Mouse (Mus musculus) liver, adult 2 months (tissue): ENCODE measurements around the gene Hsp90ab1. TPM values are rescaled to one million over a fixed set of nuclear protein-coding genes. Genes with fewer than 3 reads are reported as not detected.

ENCODE experiments used
- DNase-seq: peaks from one replicate; pipeline ENCODE4 v3.0.0-alpha.2; 2011; ENCODE audit warnings: low read depth, low spot score; ENCODE audit errors: extremely low read depth
- H3K27ac ChIP-seq: fragments of 200-500 bp; replicated peaks from 2 replicates; pipeline ENCODE4 v1.5.1; 2012; ENCODE audit warnings: low read depth, mild to moderate bottlenecking, control low read depth, inconsistent platforms, low read length; ENCODE audit not compliant: insufficient read depth
- H3K27me3 ChIP-seq: fragments of 200-500 bp; 2 replicates; pipeline ENCODE4 v1.6.1; 2012; ENCODE audit warnings: mild to moderate bottlenecking, moderate library complexity, low read length, inconsistent platforms; ENCODE audit not compliant: control insufficient read depth, insufficient read depth
- H3K36me3 ChIP-seq: fragments of 200-500 bp; 2 replicates; pipeline ENCODE4 v1.6.1; 2012; ENCODE audit warnings: low read length, inconsistent platforms; ENCODE audit not compliant: control insufficient read depth, insufficient read depth
- H3K4me1 ChIP-seq: fragments of 200-500 bp; 2 replicates; pipeline ENCODE4 v1.6.1; 2011; ENCODE audit warnings: low read length; ENCODE audit not compliant: control insufficient read depth, insufficient read depth
- H3K4me3 ChIP-seq: fragments of 200-500 bp; 2 replicates; pipeline ENCODE4 v1.5.1; 2011; ENCODE audit warnings: low read depth, mild to moderate bottlenecking, control low read depth, low read length, moderate library complexity; ENCODE audit not compliant: insufficient read depth
- H3K79me2 ChIP-seq: fragments of 200-500 bp; 2 replicates; pipeline ENCODE4 v1.6.1; 2012; ENCODE audit warnings: inconsistent platforms, mild to moderate bottlenecking, low read length, moderate library complexity; ENCODE audit not compliant: control insufficient read depth, insufficient read depth
- H3K9ac ChIP-seq: fragments of 200-500 bp; 2 replicates; pipeline ENCODE4 v1.6.1; 2012; ENCODE audit warnings: low read depth, mild to moderate bottlenecking, control low read depth, inconsistent platforms, low read length
- CTCF ChIP-seq: fragments of 200-500 bp; IDR thresholded peaks from 2 replicates; pipeline ENCODE4 v1.5.1; 2011; ENCODE audit warnings: low read depth, low read length, control low read depth
- POLR2A ChIP-seq: fragments of 200-500 bp; IDR thresholded peaks from 2 replicates; pipeline ENCODE4 v1.6.1; 2011; ENCODE audit warnings: low read length, control low read depth; ENCODE audit not compliant: insufficient read depth; ENCODE audit errors: extremely low read depth
- WGBS: fragments of 180-500 bp; shearing (Covaris S2); methylation state at CpG from one replicate; pipeline ENCODE4 v1.1.7; 2018; 5-methylcytosine and 5-hydroxymethylcytosine counted together
- polyA plus RNA-seq: library from polyadenylated mRNA; depleted of rRNA; stranded (reverse); fragments of >200 nt; gene quantifications from 2 replicates; pipeline ENCODE4 v1.2.3, GENCODE M21; 2012
- total RNA-seq: library from RNA; depleted of rRNA; stranded (reverse); fragments of >200 nt; gene quantifications from 2 replicates; pipeline ENCODE4 v1.2.3, GENCODE M21; 2014

The Hsp90ab1 gene
- total and polyA plus RNA-seq, 2 experiments, result 226 to 248 TPM

DNA sequence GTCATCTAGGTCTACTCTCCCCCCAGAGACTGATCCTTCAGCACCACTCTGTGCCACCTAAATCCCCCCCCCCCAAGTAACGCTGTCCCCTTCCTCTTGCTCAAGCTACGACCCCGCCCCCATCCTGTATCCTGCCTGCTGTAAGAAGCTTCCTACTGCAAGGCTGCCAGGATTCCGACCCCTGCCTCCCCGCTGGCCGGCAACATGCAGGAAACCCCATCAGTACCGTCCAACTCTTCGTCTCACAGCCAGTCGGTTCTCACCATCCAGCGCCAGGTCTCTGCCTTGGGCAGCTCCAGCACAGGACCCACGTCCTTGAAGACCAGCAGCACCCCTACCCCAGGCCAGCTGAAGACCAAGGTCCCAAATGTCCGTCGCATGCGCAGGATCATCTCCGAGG, 40.2 kb downstream of the Hsp90ab1 start:
- Histone ChIP-seq H3K27me3 (peaks cover 16% of the 10 kb centered on the region), H3K9ac (no peak overlapping the region), H3K4me3 (no peak overlapping the region), H3K27ac (no peak overlapping the region), H3K36me3 (no peaks in the 10 kb centered on the region), H3K4me1 (no peaks in the 10 kb centered on the region), H3K79me2 (no peaks in the 10 kb centered on the region)
- TF ChIP-seq POLR2A (no peak), CTCF (no peak)
- 48% methylated on average over 15 of the region's 15 CpGs for WGBS
- no peak for DNase-seq

DNA sequence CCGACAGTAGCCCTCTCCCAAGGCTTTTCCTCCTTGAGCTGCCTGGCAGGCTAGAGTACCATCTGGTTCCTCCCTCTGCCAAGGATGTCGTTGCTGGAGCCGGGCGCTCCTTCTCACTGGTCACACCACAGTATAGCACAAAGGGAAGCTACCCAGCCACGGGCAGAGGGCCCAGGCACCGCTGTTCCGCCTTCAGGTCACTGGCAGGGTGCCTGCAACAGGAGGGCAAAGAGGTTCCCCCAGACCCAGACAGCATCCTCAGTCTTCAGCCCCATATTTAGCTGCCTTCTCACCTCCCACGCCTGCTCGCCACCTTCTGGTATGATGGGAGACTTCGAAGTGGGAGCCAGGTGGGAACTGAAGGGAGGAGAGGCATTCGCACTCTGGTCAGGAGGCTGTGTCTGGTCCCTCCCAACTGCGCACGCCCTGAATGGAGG, 42.7 kb downstream of the Hsp90ab1 start:
- Histone ChIP-seq H3K9ac (no peak overlapping the region), H3K4me1 (no peaks in the 10 kb centered on the region), H3K79me2 (no peaks in the 10 kb centered on the region), H3K27ac (no peak overlapping the region), H3K36me3 (no peaks in the 10 kb centered on the region), H3K27me3 (peaks cover 13% of the 10 kb centered on the region), H3K4me3 (no peak overlapping the region)
- DNase-seq, result no peak
- TF ChIP-seq CTCF (no peak), POLR2A (no peak)
- 55% methylated on average over 13 of the region's 13 CpGs for WGBS

DNA sequence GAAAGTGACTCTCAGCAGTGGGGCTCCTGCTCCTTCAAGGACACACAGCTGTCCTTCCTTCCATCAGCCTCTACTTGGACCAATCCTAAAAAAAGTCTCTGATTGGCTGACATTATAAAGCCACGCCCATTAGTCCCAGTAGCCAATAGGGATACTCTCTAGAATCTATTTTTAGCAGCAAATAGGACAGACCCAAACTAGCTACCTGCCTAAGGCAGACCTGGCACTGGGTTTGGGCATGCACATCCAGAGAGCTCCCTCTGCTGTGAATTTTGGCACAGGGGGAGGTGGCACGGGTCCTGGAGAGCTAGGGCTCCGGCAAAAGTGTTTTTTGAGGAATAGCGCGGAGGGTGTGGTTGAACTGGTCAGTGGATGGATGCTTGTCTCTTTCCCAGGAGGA, 46.5 kb downstream of the Hsp90ab1 start:
- no peak overlapping the region for H3K4me3 ChIP-seq
- TF ChIP-seq POLR2A, result no peak
- no peak for TF ChIP-seq CTCF
- no peak for DNase-seq

DNA sequence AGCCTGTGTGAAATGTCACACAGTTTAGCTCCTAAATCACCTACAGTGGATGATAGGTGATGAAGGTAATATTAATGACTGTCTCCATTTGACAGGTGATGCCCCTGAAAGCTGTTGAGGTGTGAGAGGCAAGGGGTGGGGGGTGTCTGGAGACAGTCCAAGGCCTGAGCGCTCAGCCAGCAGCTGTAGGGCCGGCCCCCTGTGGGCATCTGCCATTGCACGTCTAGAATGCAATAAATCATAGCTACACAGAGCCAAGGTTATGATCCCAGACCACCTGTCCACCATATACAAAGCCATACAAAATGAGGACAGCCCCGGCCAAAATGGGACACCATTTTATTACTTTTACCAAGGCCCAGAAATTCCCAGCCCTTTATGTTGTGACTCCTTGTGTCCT, 48.1 kb downstream of the Hsp90ab1 start:
- Histone ChIP-seq H3K36me3 (no peaks in the 10 kb centered on the region), H3K4me3 (no peak overlapping the region), H3K4me1 (no peaks in the 10 kb centered on the region), H3K27me3 (no peaks in the 10 kb centered on the region; the same call in 1 of the 2 replicates), H3K9ac (no peak overlapping the region), H3K79me2 (no peaks in the 10 kb centered on the region), H3K27ac (no peak overlapping the region)
- no peak for DNase-seq
- TF ChIP-seq CTCF, result no peak
- no peak for TF ChIP-seq POLR2A
- 79% methylated on average over 4 of the region's 4 CpGs for WGBS

More for the DNA sequence above, 46.5 kb downstream of the Hsp90ab1 start:
- no peaks in the 10 kb centered on the region for H3K4me1 ChIP-seq
- no peak overlapping the region for H3K9ac ChIP-seq
- 33% methylated on average over 5 of the region's 5 CpGs for WGBS
- no peaks in the 10 kb centered on the region for H3K36me3 ChIP-seq
- H3K79me2 ChIP-seq, result no peaks in the 10 kb centered on the region
- no peak overlapping the region for H3K27ac ChIP-seq
- H3K27me3 ChIP-seq, result peaks cover 5% of the 10 kb centered on the region; the same call in 1 of the 2 replicates

DNA sequence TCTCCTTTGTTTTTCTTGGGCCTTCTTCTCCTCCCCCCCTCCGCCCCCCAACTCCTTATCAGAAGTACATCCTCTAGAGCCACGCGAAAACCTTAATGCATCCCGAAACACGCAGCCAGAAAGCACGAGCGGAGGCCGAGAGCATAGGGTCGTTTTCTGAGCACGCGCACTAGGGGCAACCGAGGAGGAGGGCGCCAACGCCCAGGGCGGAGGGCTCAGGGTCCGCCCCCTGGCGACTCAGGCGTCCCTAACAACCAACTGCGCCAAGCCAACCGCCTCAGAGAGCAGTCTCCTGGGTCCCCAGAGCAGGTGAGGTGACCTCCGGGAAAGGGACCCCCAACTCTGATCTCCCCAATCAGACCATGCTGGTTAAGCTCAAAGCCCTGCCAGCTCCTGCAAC, 49.8 kb downstream of the Hsp90ab1 start, which contains the start of gene Tcte1:
Tcte1 (plus strand) TSS at position 172 of the 400 bp plus-strand sequence.
- Histone ChIP-seq H3K4me1 (no peaks in the 10 kb centered on the region), H3K9ac (no peak within 1 kb of the TSS), H3K36me3 (no peaks in the 10 kb centered on the region), H3K79me2 (no peaks in the 10 kb centered on the region), H3K4me3 (no peak within 1 kb of the TSS), H3K27ac (no peak within 1 kb of the TSS), H3K27me3 (no peaks in the 10 kb centered on the region; the same call in 1 of the 2 replicates)
- TF ChIP-seq POLR2A (no peak), CTCF (no peak)
- WGBS, result 12% methylated on average over 21 of the region's 21 CpGs
- no peak for DNase-seq

DNA sequence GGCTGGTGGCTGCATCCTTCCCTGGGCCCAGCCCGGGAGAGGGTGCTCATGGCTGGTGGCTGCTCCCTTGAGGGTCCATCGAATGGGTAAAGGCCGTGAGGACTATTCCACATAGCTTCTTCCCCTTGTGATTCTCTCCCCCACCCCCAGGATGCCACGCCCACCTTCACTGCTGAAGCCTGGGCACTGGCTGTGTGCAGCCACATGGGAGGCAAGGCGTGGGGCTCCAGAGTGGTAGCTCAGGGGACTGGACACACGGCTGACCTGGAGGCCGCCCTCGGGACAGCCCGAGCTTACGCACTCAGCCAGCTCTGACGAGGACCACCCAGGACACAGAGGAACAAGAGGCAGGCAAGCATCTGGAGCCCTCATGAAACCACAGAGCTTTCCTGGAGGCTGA, 52.9 kb downstream of the Hsp90ab1 start:
- TF ChIP-seq POLR2A (no peak), CTCF (no peak)
- Histone ChIP-seq H3K27me3 (no peaks in the 10 kb centered on the region; the same call in 1 of the 2 replicates), H3K36me3 (no peaks in the 10 kb centered on the region), H3K79me2 (no peaks in the 10 kb centered on the region), H3K4me1 (no peaks in the 10 kb centered on the region), H3K4me3 (no peak overlapping the region), H3K9ac (no peak overlapping the region), H3K27ac (no peak overlapping the region)
- DNase-seq, result no peak
- 93% methylated on average over 11 of the region's 11 CpGs for WGBS
